ENCODE assay signal across 1 mouse cellular context in genomic region chr9:107534408-107535202, GRCm38 (mm10).
TF ChIP-seq lines count a peak whose summit lies in the region.

No protein-coding gene starts in this region.

TF ChIP-seq in CH12.LX, 34 proteins besides CTCF, POLR2A, EP300 and RAD21:
- TF ChIP-seq SIN3A (IDR thresholded peaks at IDR 0.05; ENCODE audit: low read length) (0 out of 2 replicates have a peak, but pooled peaks have one; percentile 30), POLR2AphosphoS2 (IDR thresholded peaks at IDR 0.05; ENCODE audit: low read depth, low read length) (no peak), MAX (IDR thresholded peaks at IDR 0.05; ENCODE audit: low read length) (peak; percentile 1; the same call in 1 of the 2 replicates)
